Mouse (Mus musculus) 416B (cell line): ENCODE data around the gene Mfsd4b2.

Experiments used
- DNase-seq: peaks from one replicate; pipeline ENCODE4 v3.0.0; 2011; ENCODE audit warnings: low read depth

Gene Mfsd4b2

GRCm38 (mm10) chr10:39893702-39894697 is 32.7 kb downstream of the Mfsd4b2 start:
- DNase-seq = peak; percentile 69

GRCm38 (mm10) chr10:39888621-39889020 is 38.1 kb downstream of the Mfsd4b2 start:
- no peak for DNase-seq
